Mouse (Mus musculus): ENCODE measurements around the gene Heatr1.

DNA sequence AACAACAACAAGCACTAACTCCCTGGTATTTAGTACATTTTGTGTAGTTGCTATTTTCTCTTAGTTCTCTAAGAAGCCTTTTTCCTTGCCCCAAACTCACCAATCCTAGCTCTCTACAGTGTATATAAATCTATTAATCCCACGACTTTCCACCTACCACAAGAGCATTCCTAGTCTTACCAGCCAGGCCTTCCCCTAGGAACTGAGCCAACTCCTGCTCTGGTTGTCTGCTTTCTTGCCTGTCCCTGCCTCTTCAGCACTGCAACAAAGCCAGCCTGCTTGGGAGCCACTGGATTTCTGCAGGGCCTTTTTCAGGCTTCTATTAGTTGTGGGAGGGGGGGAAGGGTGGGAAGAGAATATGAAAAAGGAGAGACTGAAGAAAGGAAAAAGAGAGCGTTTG, 90.4 kb downstream of the Heatr1 start:
- TF ChIP-seq ZNF384 (IDR thresholded peaks at IDR 0.05; ENCODE audit: low read depth, low read length) (no peak), CTCF (conservative IDR thresholded peaks at IDR 0.05 in 1 of 2, IDR thresholded peaks at IDR 0.05 in 1 of 2; ENCODE audit: low read depth in 2 of 2, low read length in 2 of 2) (no peak), MYC (IDR thresholded peaks at IDR 0.05; ENCODE audit: low read depth, low read length) (no peak), SIN3A (IDR thresholded peaks at IDR 0.05; ENCODE audit: low read length) (no peak), ZMIZ1 (IDR thresholded peaks at IDR 0.05; ENCODE audit: low read depth, low read length) (no peak), POLR2A (IDR thresholded peaks at IDR 0.05; ENCODE audit: low read depth, low read length) (no peak), TBP (conservative IDR thresholded peaks at IDR 0.05; ENCODE audit: low read depth, low read length) (no peak), KAT2A (IDR thresholded peaks at IDR 0.05; ENCODE audit: insufficient replicate concordance, low read length) (no peak), MAX (IDR thresholded peaks at IDR 0.05; ENCODE audit: low read length) (no peak), MAFK (IDR thresholded peaks at IDR 0.05; ENCODE audit: insufficient replicate concordance, low read length) (no peak)

All from CH12.LX (cell line).